8 mouse cellular contexts compared by ENCODE assay signal in the genomic region with DNA sequence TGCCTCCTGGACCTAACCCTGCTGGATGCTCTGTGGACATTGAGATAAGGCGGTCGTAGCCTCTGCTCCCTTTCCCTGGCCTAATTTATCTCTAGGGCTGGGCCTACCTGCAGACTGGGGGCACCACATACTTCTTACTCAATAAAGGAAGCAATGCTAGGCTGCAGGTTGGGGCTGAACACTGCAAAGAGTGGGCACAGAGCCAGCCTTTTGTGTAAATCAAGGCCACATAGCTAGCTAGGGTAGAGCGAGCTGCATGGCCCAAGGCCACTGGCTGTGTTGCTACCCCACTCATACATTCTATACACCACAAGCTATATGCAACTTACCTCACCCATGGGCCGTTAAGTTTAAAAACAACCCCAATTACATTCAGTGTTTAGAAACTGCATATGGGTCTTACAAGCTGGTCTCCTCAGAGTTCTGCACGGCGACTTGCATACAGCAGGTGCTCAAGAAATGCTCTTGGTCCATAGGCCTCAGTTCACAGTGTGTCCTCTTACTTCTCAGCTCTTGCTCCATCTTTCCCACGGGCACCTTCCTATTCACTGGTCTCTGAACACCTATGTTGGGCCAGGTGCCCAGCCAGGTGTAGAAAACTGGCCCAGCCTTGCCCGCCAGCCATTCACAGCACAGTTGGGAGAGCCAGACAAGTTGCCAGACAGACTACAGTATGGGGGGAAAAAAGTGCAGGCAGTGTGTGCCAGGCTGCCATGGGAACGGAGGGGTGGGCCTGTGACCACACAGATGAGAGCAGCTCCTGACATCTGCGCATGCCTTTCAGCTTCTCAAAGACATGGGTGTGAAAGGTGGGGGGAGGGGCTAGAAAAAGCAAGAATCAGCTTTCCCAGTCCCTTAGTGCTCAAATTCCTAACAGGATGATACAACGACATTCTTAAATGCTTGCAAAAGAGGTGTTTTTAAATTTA. TPM values are rescaled to one million over a fixed set of nuclear protein-coding genes. Genes with fewer than 3 reads are reported as not detected.
DNase-seq lines count a peak whose midpoint lies in the region; ATAC-seq and TF ChIP-seq lines count a peak whose summit lies in the region.

No protein-coding gene starts in this region.

- H3K4me1 ChIP-seq in lung, postnatal 0 days (ENCODE audit: insufficient read depth, low read depth, low read length) = no peaks in the 10 kb centered on the region
- no peaks in the 10 kb centered on the region for H3K4me1 ChIP-seq in lung, adult 2 months (ENCODE audit: control insufficient read depth, insufficient read depth, low read length)
- peaks cover 26% of the 10 kb centered on the region; the same call in 1 of the 2 replicates for H3K4me1 ChIP-seq in neural tube, embryonic 15.5 days

- WGBS in lung, postnatal 0 days = 63% methylated on average over 11 of the region's 11 CpGs
- 68% methylated on average over 11 of the region's 11 CpGs for WGBS in lung, adult 2 months
- WGBS in neural tube, embryonic 15.5 days = 69% methylated on average over 11 of the region's 11 CpGs

- H3K36me3 ChIP-seq in lung, postnatal 0 days (ENCODE audit: insufficient read depth, low read length) = no peaks in the 10 kb centered on the region
- H3K36me3 ChIP-seq in neural tube, embryonic 15.5 days = no peaks in the 10 kb centered on the region

- TF ChIP-seq EP300 in lung, postnatal 0 days (IDR thresholded peaks at IDR 0.05) = no peak

- no peak for TF ChIP-seq POLR2A in lung, adult 2 months (IDR thresholded peaks at IDR 0.05; ENCODE audit: borderline replicate concordance, extremely low read depth, low read depth, low read length)

- H3K4me3 ChIP-seq in lung, postnatal 0 days (ENCODE audit: low read depth, low read length) = no peak overlapping the region
- H3K4me3 ChIP-seq in lung, adult 2 months (replicated peaks; ENCODE audit: extremely low read depth, low read depth, low read length) = no peak overlapping the region
- no peak overlapping the region for H3K4me3 ChIP-seq in neural tube, embryonic 15.5 days (replicated peaks)

- DNase-seq in lung, postnatal 0 days (ENCODE audit: low spot score) = no peak
- no peak for DNase-seq in lung, adult 2 months
- peak; percentile 57 to 72 for DNase-seq in frontal cortex, postnatal 36 days (ENCODE audit: low spot score in 2 of 2)
- DNase-seq in layer of hippocampus, postnatal 10 days (ENCODE audit: low spot score in 2 of 2) = peak; percentile 57 to 69
- DNase-seq in thymus, postnatal 36 days = no peak
- DNase-seq in T-cell, adult 2 months (ENCODE audit: low spot score) = no peak

- H3K27me3 ChIP-seq in lung, postnatal 0 days (replicated peaks; ENCODE audit: insufficient read depth, low read length) = no peaks in the 10 kb centered on the region
- no peaks in the 10 kb centered on the region for H3K27me3 ChIP-seq in neural tube, embryonic 15.5 days (replicated peaks)

- H3K27ac ChIP-seq in lung, postnatal 0 days (ENCODE audit: low read length) = no peak overlapping the region
- peak overlapping the region; percentile 24; the same call in 1 of the 2 replicates for H3K27ac ChIP-seq in neural tube, embryonic 15.5 days (replicated peaks)

- TF ChIP-seq CTCF in lung, postnatal 0 days (IDR thresholded peaks at IDR 0.05) = no peak
- TF ChIP-seq CTCF in lung, adult 2 months (IDR thresholded peaks at IDR 0.05; ENCODE audit: insufficient read depth, low read length) = no peak

- no peaks in the 10 kb centered on the region for H3K9me3 ChIP-seq in lung, postnatal 0 days (ENCODE audit: low read length)
- no peaks in the 10 kb centered on the region for H3K9me3 ChIP-seq in neural tube, embryonic 15.5 days (replicated peaks)

- H3K4me2 ChIP-seq in lung, postnatal 0 days (replicated peaks; ENCODE audit: low read depth, low read length) = no peak overlapping the region
- H3K4me2 ChIP-seq in neural tube, embryonic 15.5 days = no peak overlapping the region

- ATAC-seq in lung, postnatal 0 days = peak; percentile 37
- ATAC-seq in neural tube, embryonic 15.5 days (ENCODE audit: low FRiP score) = peak; percentile 82
- ATAC-seq in erythroblast, adult 5-6 weeks (replicated peaks; ENCODE audit: low FRiP score, poor library complexity, severe bottlenecking) = no peak

- H3K9ac ChIP-seq in lung, postnatal 0 days (replicated peaks; ENCODE audit: low read depth) = no peak overlapping the region
- no peak overlapping the region for H3K9ac ChIP-seq in neural tube, embryonic 15.5 days (replicated peaks)

RNA-seq across cellular contexts. Expression of gene Tmem177, which starts 13.5 kb away (rescaled TPM):
- 3.4 and 4.5 TPM in 2 replicates for polyA plus RNA-seq in lung, postnatal 0 days (2015; fragmentation: Nextera tagmentation; extraction: Ambion mirVana)
- polyA plus RNA-seq in lung, adult 2 months (2012; rRNA removed) = 2.8 and 4.3 TPM in 2 replicates
- total RNA-seq in layer of hippocampus, postnatal 10 days (2021) = 1 to 10 TPM; 6.7 TPM
- 5.9 and 6.6 TPM in 2 replicates for polyA plus RNA-seq in neural tube, embryonic 15.5 days (2015; fragmentation: Nextera tagmentation; extraction: Ambion mirVana)
- 1.5 and 1.9 TPM in 2 replicates for total RNA-seq in erythroblast, adult 5-6 weeks (2015; ENCODE audit: low replicate concordance)
- 1.7 and 2.9 TPM in 2 replicates for total RNA-seq in erythroblast, adult 5-6 weeks (2017; ENCODE audit: low replicate concordance)

Comparison
In these comparisons a context has a peak if more than half of its experiments do, and no peak if none do; other contexts are left out.
1. DNase-seq: peak in frontal cortex, postnatal 36 days (2 of 2) and layer of hippocampus, postnatal 10 days (2 of 2); none in lung, postnatal 0 days (single experiment), lung, adult 2 months (single experiment), thymus, postnatal 36 days (0 of 2) and T-cell, adult 2 months (single experiment).